ENCODE assay signal across 20 mouse cellular contexts in the genomic region with DNA sequence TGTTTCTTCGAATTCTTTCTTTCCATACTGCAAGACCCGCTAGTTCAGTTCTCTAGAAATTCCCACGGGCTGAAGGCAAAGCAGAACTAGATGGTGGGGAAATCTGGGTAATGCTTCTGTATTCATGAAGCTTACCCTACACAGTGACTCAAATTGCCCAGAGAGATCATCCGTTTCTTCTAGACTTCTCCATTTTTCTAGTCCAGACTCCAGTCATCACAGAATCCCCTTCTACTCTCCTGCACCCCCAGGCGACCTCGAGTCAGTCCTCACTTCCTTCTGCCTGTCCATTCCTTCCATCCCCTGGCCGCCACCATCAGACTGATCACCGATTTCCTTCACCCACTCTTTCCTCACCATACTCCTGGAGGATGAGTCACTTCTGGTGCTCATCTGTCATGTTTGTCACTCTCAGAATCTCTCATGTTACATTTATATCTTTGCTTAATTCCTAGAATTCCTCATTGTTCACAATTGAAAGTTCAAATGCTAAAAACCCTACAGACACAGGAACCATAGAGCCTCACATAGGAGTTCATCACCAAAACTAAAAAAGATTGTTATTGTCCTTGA. TPM values are rescaled to one million over a fixed set of nuclear protein-coding genes. Genes with fewer than 3 reads are reported as not detected.
A peak's percentile ranks its signal among the peaks of the same experiment; 100 is the strongest.
DNase-seq lines count a peak whose midpoint lies in the region; ATAC-seq lines count a peak whose summit lies in the region.
"Had no signal": no experiment of that assay in that cellular context is flagged by ENCODE, and none has a peak within 500 bp of the region (broad histone marks: within the 10 kb centered on the region; RNA-seq: fewer than 3 reads in every experiment).

No protein-coding gene starts in this region.

- peak; percentile 57 for ATAC-seq in monocyte, adult 5-6 weeks (replicated peaks; ENCODE audit: insufficient number of reproducible peaks, low FRiP score, low TSS enrichment, poor library complexity, severe bottlenecking)
- ATAC-seq in cerebellum, adult (ENCODE audit: insufficient number of reproducible peaks, low FRiP score, low TSS enrichment), result no peak
- ATAC-seq: forebrain, embryonic 13.5 days; hindbrain, embryonic 16.5 days; intestine, embryonic 16.5 days; liver, postnatal 0 days had no signal

- DNase-seq in layer of hippocampus, postnatal 36 days, result peak; percentile 8 to 13
- DNase-seq in layer of hippocampus, adult 8-10 months (ENCODE audit: low spot score in 2 of 2), result no peak
- DNase-seq in right cerebral cortex, adult 2 months (ENCODE audit: low spot score in 2 of 2), result peak; percentile 22
- DNase-seq in right cerebral cortex, postnatal 14 days, result no peak
- DNase-seq in brain, adult 2 months (ENCODE audit: low read depth, low spot score), result peak; percentile 59
- no peak for DNase-seq in kidney, postnatal 36 days
- DNase-seq: adrenal gland, postnatal 36 days; cerebellum, adult 8-10 months; gastrocnemius, postnatal 10 days; heart, adult 2 months; heart, postnatal 4 days; liver, postnatal 0 days; thymus, adult 2 months had no signal

RNA-seq across cellular contexts. Expression of a gene that starts 10.3 kb away (rescaled TPM):
- total RNA-seq in layer of hippocampus, postnatal 36 days (2021), result under 1 TPM; 0.40 to 0.63 TPM
- 1 to 10 TPM in 2 of 4 experiments, under 1 TPM in 2; 0.27 to 2.0 (median 1.0) TPM for total RNA-seq in layer of hippocampus, adult 8-10 months (2022)
- 1.2 to 1.4 TPM in 2 of 3 replicates, not detected in the other for total RNA-seq in monocyte, adult 5-6 weeks (2017)
- total RNA-seq: gastrocnemius, postnatal 10 days; heart, adult 2 months; MEL had no signal

RNA-seq across cellular contexts. Expression of a gene that starts 23.1 kb away (rescaled TPM):
- total RNA-seq in layer of hippocampus, postnatal 36 days (2021), result under 1 TPM; 0.43 to 0.52 TPM
- total RNA-seq in layer of hippocampus, adult 8-10 months (2022), result under 1 TPM; 0.18 to 0.54 (median 0.46) TPM
- 1.2 to 2.8 TPM (median 2.0 TPM) in 3 replicates for total RNA-seq in monocyte, adult 5-6 weeks (2017)

RNA-seq across cellular contexts. Expression of a gene that starts 50.8 kb away (rescaled TPM):
- total RNA-seq in layer of hippocampus, postnatal 36 days (2021), result not detected
- total RNA-seq in layer of hippocampus, adult 8-10 months (2022), result under 1 TPM in 2 of 4 experiments, not detected in 2; 0.31 to 0.73 TPM
- 186 to 292 TPM (median 238 TPM) in 3 replicates for total RNA-seq in monocyte, adult 5-6 weeks (2017)
- total RNA-seq: left cerebral cortex, postnatal 25 days had no signal

Comparison
In these comparisons a context has a peak if more than half of its experiments do, and no peak if none do; other contexts are left out.
1. DNase-seq: peak in layer of hippocampus, postnatal 36 days (2 of 2), right cerebral cortex, adult 2 months (2 of 2) and brain, adult 2 months (single experiment); none in layer of hippocampus, adult 8-10 months (0 of 2), right cerebral cortex, postnatal 14 days (single experiment) and kidney, postnatal 36 days (0 of 2).
2. RNA of a gene that starts 50.8 kb away (total RNA-seq): 186 to 292 TPM in monocyte, adult 5-6 weeks; 0.31 to 0.73 TPM in layer of hippocampus, adult 8-10 months and not detected in layer of hippocampus, postnatal 36 days; every median in the first group is over 100 times any median in the second.